Mouse (Mus musculus) lung, postnatal 0 days (tissue): Measurements from ENCODE around the gene Tex52.

Source experiments
- CTCF ChIP-seq: IDR thresholded peaks from 2 replicates; pipeline ENCODE4 v1.5.1; 2016; ENCODE audit warnings: antibody characterized with exemption, mild to moderate bottlenecking
- EP300 ChIP-seq: IDR thresholded peaks from 2 replicates; pipeline ENCODE4 v1.6.1; 2016; ENCODE audit warnings: antibody characterized with exemption, mild to moderate bottlenecking, control low read depth

DNA sequence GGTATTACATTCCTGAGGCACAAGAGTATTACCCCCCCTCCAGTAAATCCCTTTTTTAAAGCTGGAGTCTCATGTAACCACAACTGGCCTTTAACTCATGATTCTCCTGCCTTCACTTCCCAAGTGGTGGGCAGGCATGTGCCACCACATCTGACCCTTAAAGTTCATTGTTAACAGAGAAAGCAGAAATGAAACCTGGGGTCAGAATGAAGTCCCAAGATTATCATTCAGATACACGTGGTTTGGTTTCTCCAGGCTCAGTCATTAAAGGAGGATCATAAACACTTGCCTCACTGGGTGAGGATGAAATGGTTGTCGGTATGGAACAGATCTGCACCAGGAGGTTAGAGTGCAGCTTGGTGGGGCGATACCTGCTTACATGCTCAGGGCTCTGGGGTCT lies 6.0 kb downstream of the Tex52 start:
- TF ChIP-seq CTCF (no peak), EP300 (no peak)
